Mouse (Mus musculus) megakaryocyte, embryonic 14.5 days (primary cell): Measurements from ENCODE around the gene Csmd2.

Experiments used
- FLI1 ChIP-seq: IDR thresholded peaks from 2 replicates; pipeline ENCODE4 v1.6.1; 2012; ENCODE audit warnings: low read length, inconsistent platforms, mixed read lengths
- GATA1 ChIP-seq: IDR thresholded peaks from 3 replicates; pipeline ENCODE4 v1.6.1; 2012; ENCODE audit warnings: mixed read lengths, low read length, inconsistent platforms, borderline replicate concordance

- TF ChIP-seq GATA1 (no peak), FLI1 (no peak)
Measured at GRCm38 (mm10) chr4:128607661-128608060, 620.0 kb downstream of the Csmd2 start.
